Mouse (Mus musculus): Measurements from ENCODE around the gene Fxyd3. TPM values are rescaled to one million over a fixed set of nuclear protein-coding genes. Genes with fewer than 3 reads are reported as not detected.

The Fxyd3 gene
- total RNA-seq, 2 experiments from 2014 or later = 1.7 TPM; not detected in 1

DNA sequence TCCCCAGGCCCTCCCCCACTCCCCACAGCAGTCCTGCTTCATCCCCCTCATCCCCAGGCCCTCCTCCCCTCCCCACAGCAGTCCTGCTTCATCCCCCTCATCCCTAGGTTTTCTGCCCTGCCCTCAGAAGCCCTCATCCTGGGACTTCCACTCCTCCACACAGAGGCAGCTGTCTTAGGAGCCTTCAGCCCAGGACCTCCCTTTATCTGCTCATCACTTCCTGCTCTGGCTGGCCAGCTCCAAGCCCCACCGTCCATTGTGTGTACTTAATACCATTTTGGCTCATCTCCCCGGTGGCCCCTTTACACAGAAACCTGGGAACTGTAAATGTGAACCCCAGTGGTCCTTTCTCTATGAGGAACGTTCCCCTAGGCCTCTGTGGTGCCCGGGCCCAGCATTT is 35.5 kb upstream of the Fxyd3 start:
- TF ChIP-seq CTCF (conservative IDR thresholded peaks at IDR 0.05) = no peak
- H3K4me3 ChIP-seq = no peak overlapping the region
- no peak for DNase-seq (ENCODE audit: low spot score in 2 of 2)
- no peak overlapping the region for H3K27ac ChIP-seq

DNA sequence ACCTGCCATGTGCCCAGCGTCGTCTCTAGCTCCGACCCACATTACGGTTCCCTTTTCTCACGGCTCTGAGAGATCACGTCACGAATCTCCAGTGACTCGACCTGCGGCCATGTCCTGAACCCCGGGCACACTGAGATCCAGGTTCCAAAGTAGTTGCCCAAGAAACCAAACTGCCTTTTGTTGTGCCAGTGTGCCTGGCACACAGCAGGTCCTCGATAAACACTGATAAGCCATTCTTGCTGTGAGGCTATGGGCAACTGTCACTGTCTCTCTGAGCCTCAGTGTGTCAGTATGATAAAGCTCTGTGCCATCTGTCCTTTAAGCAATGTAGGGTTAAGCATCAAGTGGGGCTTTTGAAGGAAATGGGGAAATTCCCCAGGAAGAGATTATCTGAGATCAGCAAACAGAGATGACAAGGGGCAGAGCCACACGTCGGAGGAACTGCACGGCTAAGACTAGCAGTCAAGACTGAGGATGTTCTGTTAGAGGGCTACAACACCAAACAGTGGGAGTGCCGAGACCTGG is 34.4 kb upstream of the Fxyd3 start:
- H3K27ac ChIP-seq = no peak overlapping the region
- no peak for TF ChIP-seq CTCF (conservative IDR thresholded peaks at IDR 0.05)

GRCm38 (mm10) chr7:31109796-31110195 is 33.3 kb upstream of the Fxyd3 start:
- Histone ChIP-seq H3K27ac (no peak overlapping the region), H3K4me3 (no peak overlapping the region)
- no peak for DNase-seq (ENCODE audit: low spot score in 2 of 2)
- no peak for TF ChIP-seq CTCF (conservative IDR thresholded peaks at IDR 0.05)

More for the DNA sequence above, 34.4 kb upstream of the Fxyd3 start:
- DNase-seq (ENCODE audit: low spot score in 2 of 2) = no peak
- no peak overlapping the region for H3K4me3 ChIP-seq

GRCm38 (mm10) chr7:31109091-31109490 is 32.6 kb upstream of the Fxyd3 start:
- no peak overlapping the region for H3K4me3 ChIP-seq
- TF ChIP-seq CTCF (conservative IDR thresholded peaks at IDR 0.05) = no peak
- H3K27ac ChIP-seq = no peak overlapping the region
- no peak for DNase-seq (ENCODE audit: low spot score in 2 of 2)

- H3K27ac ChIP-seq = no peak overlapping the region
- no peak for DNase-seq (ENCODE audit: low spot score in 2 of 2)
These were observed 31.3 kb upstream of the Fxyd3 start for GRCm38 (mm10) chr7:31107781-31108180.

GRCm38 (mm10) chr7:31106166-31106565 is 29.7 kb upstream of the Fxyd3 start:
- Histone ChIP-seq H3K4me3 (no peak overlapping the region), H3K27ac (no peak overlapping the region)
- TF ChIP-seq CTCF (conservative IDR thresholded peaks at IDR 0.05) = no peak
- no peak for DNase-seq (ENCODE audit: low spot score in 2 of 2)

More at GRCm38 (mm10) chr7:31107781-31108180, 31.3 kb upstream of the Fxyd3 start:
- TF ChIP-seq CTCF (conservative IDR thresholded peaks at IDR 0.05) = no peak
- H3K4me3 ChIP-seq = no peak overlapping the region

DNA sequence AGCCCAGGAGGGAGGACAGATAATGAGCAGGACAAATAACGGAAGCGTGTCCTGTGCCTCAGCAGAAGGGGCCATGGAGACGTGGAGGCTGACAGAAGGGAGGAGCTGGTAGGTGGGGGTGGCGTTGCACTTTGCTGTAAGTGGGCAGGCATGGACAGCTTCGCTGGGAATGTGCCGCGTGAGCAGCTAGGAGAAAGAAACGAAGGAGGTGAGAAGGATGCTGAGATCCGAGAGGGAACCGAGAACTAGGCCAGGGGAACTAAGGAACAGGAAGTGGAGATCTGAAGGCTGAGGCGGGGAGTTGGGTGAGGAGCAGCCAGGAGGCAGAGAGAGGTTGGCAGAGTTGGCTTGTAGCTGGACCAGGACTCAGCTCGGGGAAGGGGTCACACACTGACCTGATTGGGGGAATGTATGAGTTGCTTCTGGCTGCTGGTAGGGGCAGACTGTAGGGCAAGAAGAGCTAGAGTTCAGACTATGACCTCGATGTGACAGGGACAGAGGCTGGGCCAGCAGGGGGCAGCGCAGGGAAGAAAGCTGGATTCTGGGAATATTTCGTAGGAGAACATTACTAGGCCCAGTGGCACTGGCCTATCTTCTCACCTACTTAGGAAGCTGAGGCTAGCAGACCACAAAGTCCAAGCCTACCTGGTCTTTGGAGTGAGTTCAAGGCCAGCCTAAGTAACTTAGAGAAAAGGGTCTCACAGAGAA is 28.7 kb upstream of the Fxyd3 start:
- DNase-seq (ENCODE audit: low spot score in 2 of 2) = peak in 1 of 2 experiments; percentile 60
- Histone ChIP-seq H3K27ac (peak overlapping the region; percentile 43; the same call in 1 of the 2 replicates), H3K4me3 (no peak overlapping the region)
- TF ChIP-seq CTCF (conservative IDR thresholded peaks at IDR 0.05) = peak; percentile 82

DNA sequence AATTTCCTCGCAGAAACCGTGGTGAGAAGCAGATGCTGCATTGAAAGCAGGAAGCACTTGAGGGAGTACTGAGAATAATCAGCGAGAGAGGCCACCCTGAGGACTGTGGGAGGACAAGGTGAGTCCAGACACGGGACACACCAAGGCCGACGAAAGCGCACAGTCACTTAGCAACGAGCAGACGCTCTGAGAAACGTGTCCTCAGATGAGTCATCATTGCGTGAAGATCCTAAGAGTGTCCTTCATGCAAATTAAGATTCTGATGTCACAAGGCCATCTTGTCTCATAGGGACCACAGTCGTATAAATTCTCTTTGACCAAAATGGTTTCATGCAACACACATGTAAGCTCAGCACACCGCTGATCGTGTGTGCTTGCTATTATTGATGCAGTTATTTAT is 24.3 kb upstream of the Fxyd3 start:
- no peak for DNase-seq (ENCODE audit: low spot score in 2 of 2)
- TF ChIP-seq CTCF (conservative IDR thresholded peaks at IDR 0.05) = no peak
- Histone ChIP-seq H3K4me3 (no peak overlapping the region), H3K27ac (no peak overlapping the region)

DNA sequence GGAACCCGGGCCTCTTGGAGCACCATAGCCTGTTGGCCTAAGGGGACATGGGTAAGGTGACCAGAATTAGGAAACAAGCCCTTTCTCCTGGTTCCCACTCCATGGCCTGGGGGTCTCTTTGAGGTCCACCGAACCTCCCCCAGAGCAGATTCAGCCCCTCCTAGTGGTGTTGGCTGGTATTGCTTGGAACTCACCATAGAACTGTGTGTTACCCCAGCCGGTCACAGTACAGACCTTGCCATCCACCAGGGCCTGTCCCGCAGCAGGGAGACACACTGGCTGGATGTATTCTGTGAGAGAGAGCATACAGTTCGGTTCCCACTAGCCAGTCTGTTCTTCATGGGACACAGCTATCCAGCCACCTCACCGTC is 23.1 kb upstream of the Fxyd3 start:
- no peak overlapping the region for H3K27ac ChIP-seq
- no peak for DNase-seq (ENCODE audit: low spot score in 2 of 2)
- peak; percentile 64 for TF ChIP-seq CTCF (conservative IDR thresholded peaks at IDR 0.05)
- H3K4me3 ChIP-seq = no peak overlapping the region

DNA sequence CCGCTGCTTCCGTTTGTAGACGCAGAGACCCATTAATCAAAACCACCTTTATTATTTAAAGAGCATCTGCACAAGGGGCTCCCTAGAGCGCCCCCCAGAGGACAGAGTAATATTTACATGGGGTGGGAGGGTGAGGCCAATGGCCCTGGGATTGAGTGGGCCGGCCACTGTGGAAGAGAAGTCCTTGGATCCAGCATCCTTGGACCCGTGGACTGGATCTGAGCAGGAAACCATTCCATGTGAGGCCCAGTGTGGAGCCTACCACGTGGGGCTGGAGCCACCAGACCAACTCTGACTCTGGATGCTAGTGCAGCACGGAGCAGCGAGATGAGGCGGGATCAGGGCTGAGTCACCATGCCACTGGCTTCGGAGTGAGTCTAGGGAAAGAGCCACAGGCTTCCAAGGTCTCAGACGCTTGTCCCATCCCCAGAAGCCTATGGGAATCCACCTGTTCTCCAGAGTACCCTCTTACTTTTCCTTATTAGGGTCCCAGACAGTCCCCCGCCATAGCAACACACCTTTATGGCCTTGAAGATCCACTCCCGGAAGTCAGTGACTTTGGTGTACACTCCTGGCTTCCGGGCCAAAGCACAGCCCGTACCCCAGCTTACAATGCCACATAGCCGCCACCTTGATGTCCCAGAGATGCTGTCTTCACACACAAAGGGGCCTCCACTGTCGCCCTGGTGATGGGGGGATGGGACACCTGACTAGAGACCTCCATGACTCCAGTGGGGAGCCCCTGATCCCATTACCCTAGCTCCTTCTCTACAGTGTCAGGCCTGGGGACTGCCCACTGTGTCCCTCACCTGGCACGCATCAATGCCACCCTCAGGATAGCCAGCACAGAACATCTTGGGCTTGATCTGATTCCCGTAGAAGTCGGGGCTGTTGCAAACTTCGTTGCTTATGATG is 22.4 kb upstream of the Fxyd3 start:
- no peak overlapping the region for H3K4me3 ChIP-seq
- H3K27ac ChIP-seq = no peak overlapping the region
- DNase-seq (ENCODE audit: low spot score in 2 of 2) = no peak
- peak; percentile 69 for TF ChIP-seq CTCF (conservative IDR thresholded peaks at IDR 0.05)

- DNase-seq (ENCODE audit: low spot score in 2 of 2) = peak; percentile 91 to 92
- Histone ChIP-seq H3K4me3 (peak overlapping the region; percentile 28; the same call in 1 of the 2 replicates), H3K27ac (peak overlapping the region; percentile 58; the same call in 1 of the 2 replicates)
- peak; percentile 91 for TF ChIP-seq CTCF (conservative IDR thresholded peaks at IDR 0.05)
These were observed 21.2 kb upstream of the Fxyd3 start for GRCm38 (mm10) chr7:31097583-31098248.

DNA sequence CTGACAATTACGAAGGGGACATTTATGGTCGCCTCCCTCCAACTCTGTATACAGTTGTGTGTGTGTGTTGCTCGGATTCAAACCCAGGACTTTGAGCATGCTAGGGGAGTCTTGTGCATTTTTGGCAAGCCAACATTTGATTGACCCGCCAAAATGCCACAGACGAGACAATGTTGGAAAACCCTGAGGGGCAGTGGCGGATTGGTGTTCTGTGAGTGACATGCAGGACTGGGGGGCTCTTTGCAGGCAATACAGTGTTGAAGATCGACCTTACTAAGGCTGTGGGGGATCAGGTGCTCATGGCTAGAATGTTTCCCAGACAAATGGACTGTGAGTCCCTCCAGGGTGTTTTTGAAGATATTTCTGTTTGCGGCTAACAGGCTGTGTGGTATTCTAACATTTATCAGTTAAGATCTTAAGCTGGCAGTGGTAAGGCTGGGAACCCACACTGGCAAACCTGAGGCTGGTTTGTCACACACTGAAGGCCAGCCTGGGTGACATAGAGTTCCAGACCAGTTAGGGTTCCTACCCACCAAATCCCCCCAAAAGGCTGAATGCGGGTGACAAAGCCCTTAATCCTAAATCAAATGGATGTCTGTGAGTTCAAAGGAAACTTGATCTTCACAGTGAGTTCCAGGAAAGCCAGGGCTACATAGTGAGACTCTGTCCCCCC is 20.5 kb upstream of the Fxyd3 start:
- H3K27ac ChIP-seq = no peak overlapping the region
- no peak overlapping the region for H3K4me3 ChIP-seq
- no peak for TF ChIP-seq CTCF (conservative IDR thresholded peaks at IDR 0.05)
- no peak for DNase-seq (ENCODE audit: low spot score in 2 of 2)
